Mouse (Mus musculus) lung, adult 2 months (tissue): ENCODE data around the gene E2f6.
A peak's percentile ranks its signal among the peaks of the same experiment; 100 is the strongest.

ENCODE experiments used
- CTCF ChIP-seq: fragments of 200-500 bp; IDR thresholded peaks from 2 replicates; pipeline ENCODE4 v1.5.1; 2011; ENCODE audit warnings: mild to moderate bottlenecking, low read length, control low read depth; ENCODE audit not compliant: insufficient read depth
- POLR2A ChIP-seq: fragments of 200-500 bp; IDR thresholded peaks from 2 replicates; pipeline ENCODE4 v1.6.1; 2011; ENCODE audit warnings: low read depth, mild to moderate bottlenecking, control low read depth, low read length, borderline replicate concordance; ENCODE audit errors: extremely low read depth

- TF ChIP-seq CTCF (peak; percentile 55), POLR2A (no peak)
Measured at GRCm38 (mm10) chr12:16829785-16830184, 19.0 kb downstream of the E2f6 start.
